Mouse (Mus musculus) liver, embryonic 12.5 days (tissue): ENCODE measurements around the gene Aco2. TPM values are rescaled to one million over a fixed set of nuclear protein-coding genes. Genes with fewer than 3 reads are reported as not detected.
A peak's percentile ranks its signal among the peaks of the same experiment; 100 is the strongest.

Source experiments
- ATAC-seq: fragments of 200-750 bp; cut with Nextera tagmentation; 2 replicates; pipeline ENCODE4 v1.8.0; 2017; ENCODE audit warnings: moderate number of reproducible peaks, mild to moderate bottlenecking, moderate library complexity
- H3K27ac ChIP-seq: fragments of 300-500 bp; sonication (generic); 2 replicates; pipeline ENCODE4 v1.5.1; 2016; ENCODE audit warnings: mild to moderate bottlenecking
- H3K27me3 ChIP-seq: fragments of 300-500 bp; sonication (generic); replicated peaks from 2 replicates; pipeline ENCODE4 v1.6.1; 2016; ENCODE audit warnings: mild to moderate bottlenecking, moderate library complexity
- H3K36me3 ChIP-seq: fragments of 300-500 bp; sonication (generic); 2 replicates; pipeline ENCODE4 v1.6.1; 2016; ENCODE audit warnings: mild to moderate bottlenecking, moderate library complexity
- H3K4me1 ChIP-seq: fragments of 300-500 bp; sonication (generic); 2 replicates; pipeline ENCODE4 v1.6.1; 2016
- H3K4me2 ChIP-seq: fragments of 300-500 bp; sonication (generic); 2 replicates; pipeline ENCODE4 v1.6.1; 2016; ENCODE audit warnings: mild to moderate bottlenecking, moderate library complexity
- H3K4me3 ChIP-seq: fragments of 300-500 bp; sonication (generic); 2 replicates; pipeline ENCODE4 v1.5.1; 2016; ENCODE audit warnings: mild to moderate bottlenecking, moderate library complexity
- H3K9ac ChIP-seq: fragments of 300-500 bp; sonication (generic); 2 replicates; pipeline ENCODE4 v1.6.1; 2016; ENCODE audit warnings: mild to moderate bottlenecking, moderate library complexity
- H3K9me3 ChIP-seq: fragments of 300-500 bp; sonication (generic); replicated peaks from 2 replicates; pipeline ENCODE4 v1.6.1; 2016; ENCODE audit warnings: mild to moderate bottlenecking, moderate library complexity
- WGBS: fragments of 180-500 bp; shearing (Covaris S2); methylation state at CpG from one replicate; pipeline ENCODE4 v1.1.7; 2016; ENCODE audit not compliant: insufficient replicate concordance; 5-methylcytosine and 5-hydroxymethylcytosine counted together
- polyA plus RNA-seq: library from polyadenylated mRNA; unstranded; fragments of >200 nt; fragmentation: Nextera tagmentation; extraction: Ambion mirVana; gene quantifications from 2 replicates; pipeline ENCODE4 v1.2.1, GENCODE M21; 2016

Aco2 gene
- 131 and 132 TPM in 2 replicates for polyA plus RNA-seq

DNA sequence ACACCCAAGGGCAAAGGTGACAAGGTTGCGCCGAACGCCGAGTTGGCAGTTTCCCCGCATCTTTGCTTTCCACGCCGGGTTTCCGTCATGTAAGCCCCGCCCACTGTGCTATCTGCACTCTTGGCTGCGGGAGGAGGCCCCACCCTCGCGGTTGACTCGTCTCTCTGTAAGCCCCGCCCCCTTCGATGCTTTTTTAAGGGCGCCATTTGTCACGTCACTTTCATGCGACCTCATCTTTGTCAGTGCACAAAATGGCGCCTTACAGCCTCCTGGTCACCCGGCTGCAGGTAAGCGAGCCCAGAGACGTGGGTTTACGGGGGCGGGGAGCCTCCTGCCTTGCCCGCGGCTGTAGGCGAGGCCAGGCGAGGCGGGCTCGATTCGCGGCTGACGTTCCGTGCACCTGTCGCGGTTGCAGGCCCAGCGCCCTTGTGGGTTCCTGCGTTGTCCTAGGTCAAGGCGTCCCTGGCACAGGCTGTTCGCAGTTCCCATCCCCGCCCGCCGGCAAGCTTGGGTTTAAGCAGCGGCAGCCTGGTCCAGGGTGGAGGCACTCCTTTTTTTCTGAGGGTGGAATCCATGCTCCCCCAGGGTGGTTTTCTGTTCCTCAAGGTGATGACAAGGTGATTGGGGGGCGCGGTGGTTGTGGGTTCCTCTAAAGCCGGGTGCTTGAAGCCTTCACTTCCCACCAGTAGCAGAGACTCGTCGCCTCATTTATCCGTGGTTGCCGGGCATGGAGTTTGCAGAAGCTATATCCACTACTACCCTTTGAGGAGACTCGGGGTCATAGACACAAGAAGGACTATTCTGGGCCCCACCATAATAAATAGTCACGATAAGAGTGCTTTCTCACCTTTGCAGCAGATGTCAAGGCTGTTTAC is at the start of gene Aco2:
Gene Aco2 (plus strand): TSS at position 48 of the 875 bp plus-strand sequence.
- no peaks in the 10 kb centered on the region for H3K9me3 ChIP-seq
- WGBS: under 1% methylated on average over 53 of the region's 53 CpGs
- peaks cover 38% of the 10 kb centered on the region for H3K36me3 ChIP-seq
- H3K4me2 ChIP-seq: peak within 1 kb of the TSS; percentile 88
- peaks cover 49% of the 10 kb centered on the region for H3K4me1 ChIP-seq
- peak; percentile 81 for ATAC-seq
- H3K4me3 ChIP-seq: peak within 1 kb of the TSS; percentile 93
- H3K9ac ChIP-seq: peak within 1 kb of the TSS; percentile 85
- H3K27me3 ChIP-seq: no peaks in the 10 kb centered on the region
- H3K27ac ChIP-seq: peak within 1 kb of the TSS; percentile 96

DNA sequence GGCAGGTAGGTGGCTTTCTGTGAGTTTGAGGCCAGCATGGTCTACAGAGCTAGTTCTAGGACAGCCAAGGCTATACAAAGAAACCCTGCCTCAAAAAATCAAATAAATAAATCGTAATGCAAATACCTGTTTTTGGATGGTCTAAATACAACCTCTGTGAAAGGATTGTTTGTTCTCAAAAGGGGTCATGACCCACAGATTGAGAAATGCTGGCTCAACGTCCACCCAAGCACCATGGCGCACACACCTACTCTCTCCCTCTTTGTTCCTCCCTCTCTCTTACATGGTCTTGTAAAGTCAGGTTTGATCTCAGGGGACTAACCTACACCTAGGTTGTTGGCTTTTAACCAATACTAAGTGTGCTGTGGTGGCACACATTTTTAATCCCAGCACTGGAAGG is 49.5 kb upstream of the Aco2 start:
- no peak overlapping the region for H3K4me2 ChIP-seq
- no peak overlapping the region for H3K27ac ChIP-seq
- no peak overlapping the region for H3K4me3 ChIP-seq
- H3K4me1 ChIP-seq: no peaks in the 10 kb centered on the region
- no peaks in the 10 kb centered on the region for H3K9me3 ChIP-seq
- peaks cover 46% of the 10 kb centered on the region for H3K36me3 ChIP-seq
- no peaks in the 10 kb centered on the region for H3K27me3 ChIP-seq
- no peak overlapping the region for H3K9ac ChIP-seq
- 75% methylated on average over 3 of the region's 3 CpGs for WGBS
- 0 out of 2 replicates have a peak, but pooled peaks have one; percentile 42 for ATAC-seq

DNA sequence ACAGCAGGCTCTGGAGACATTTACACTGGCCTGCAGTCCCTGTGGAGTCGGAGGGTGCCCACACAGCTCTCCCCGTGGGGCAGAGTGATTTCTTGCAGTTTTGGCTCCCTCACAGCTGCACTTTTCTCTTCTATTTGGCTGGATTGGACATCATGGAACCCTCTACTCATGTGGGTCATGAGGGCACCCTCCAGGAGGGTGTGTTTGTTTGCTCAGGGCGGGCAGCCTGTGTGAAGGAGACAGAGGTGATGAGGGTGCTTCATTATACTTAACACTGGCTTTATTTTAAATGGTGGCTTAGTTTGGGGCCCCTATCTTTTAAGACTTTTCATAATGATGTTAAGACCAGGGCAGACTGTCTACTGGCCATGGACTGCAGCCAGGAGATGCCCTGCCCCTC is 47.3 kb upstream of the Aco2 start:
- H3K27me3 ChIP-seq: no peaks in the 10 kb centered on the region
- H3K4me3 ChIP-seq: no peak overlapping the region
- H3K9ac ChIP-seq: no peak overlapping the region
- H3K4me1 ChIP-seq: no peaks in the 10 kb centered on the region
- WGBS: 70% methylated on average over 3 of the region's 3 CpGs
- ATAC-seq: no peak
- H3K9me3 ChIP-seq: no peaks in the 10 kb centered on the region
- H3K4me2 ChIP-seq: no peak overlapping the region
- H3K27ac ChIP-seq: no peak overlapping the region
- H3K36me3 ChIP-seq: peaks cover 40% of the 10 kb centered on the region

DNA sequence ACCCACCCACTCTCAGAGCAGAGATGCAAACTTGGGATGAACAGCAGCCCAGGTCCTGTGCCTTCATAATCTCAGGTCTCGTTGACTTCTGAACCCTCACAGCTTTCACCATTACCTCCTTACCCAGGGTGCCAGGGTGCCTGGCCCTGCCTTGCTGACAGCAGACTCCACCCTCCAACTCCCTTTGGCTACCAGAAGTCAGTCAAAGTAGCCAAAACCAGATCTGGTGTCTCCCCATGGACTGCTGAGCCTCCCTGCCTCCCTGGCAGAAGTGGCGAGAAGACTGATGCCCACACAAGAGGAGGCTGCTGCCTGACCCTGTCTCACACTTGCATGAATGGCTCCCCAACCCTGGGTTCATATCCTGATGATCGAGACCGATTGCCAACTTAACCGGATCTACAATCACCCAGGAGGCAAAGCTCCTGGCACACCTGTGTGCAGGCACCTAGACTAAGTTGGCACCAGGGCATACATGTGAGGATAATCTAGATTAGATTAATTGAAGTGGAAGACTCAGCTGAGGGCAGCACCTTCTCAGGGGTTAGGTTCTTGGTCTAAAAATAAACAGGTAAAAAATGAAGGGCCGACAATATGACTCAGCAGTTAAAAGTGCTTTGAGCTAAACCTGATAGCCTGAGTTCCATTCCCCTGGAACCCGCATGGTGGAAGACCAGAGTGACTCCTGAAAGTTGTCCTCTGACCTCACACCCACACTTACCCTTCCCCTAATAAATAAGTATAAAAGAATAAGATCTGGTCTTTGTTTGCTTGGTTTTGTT is 43.5 kb upstream of the Aco2 start:
- WGBS: 70% methylated on average over 7 of the region's 7 CpGs

GRCm38 (mm10) chr15:81829208-81829580 is 42.9 kb upstream of the Aco2 start:
- no peak overlapping the region for H3K4me3 ChIP-seq
- no peak overlapping the region for H3K9ac ChIP-seq
- H3K27me3 ChIP-seq: peaks cover 9% of the 10 kb centered on the region
- no peak for ATAC-seq
- H3K9me3 ChIP-seq: no peaks in the 10 kb centered on the region
- WGBS: 49% methylated on average over 2 of the region's 2 CpGs
- H3K36me3 ChIP-seq: peaks cover 21% of the 10 kb centered on the region
- H3K27ac ChIP-seq: no peak overlapping the region
- H3K4me1 ChIP-seq: peaks cover 5% of the 10 kb centered on the region; the same call in 1 of the 2 replicates
- H3K4me2 ChIP-seq: no peak overlapping the region

More for the DNA sequence above, 43.5 kb upstream of the Aco2 start:
- ATAC-seq: no peak
- H3K4me1 ChIP-seq: peaks cover 5% of the 10 kb centered on the region; the same call in 1 of the 2 replicates
- no peak overlapping the region for H3K4me2 ChIP-seq
- no peaks in the 10 kb centered on the region for H3K9me3 ChIP-seq
- H3K27me3 ChIP-seq: peaks cover 3% of the 10 kb centered on the region; the same call in 1 of the 2 replicates
- no peak overlapping the region for H3K27ac ChIP-seq
- H3K9ac ChIP-seq: no peak overlapping the region
- H3K4me3 ChIP-seq: no peak overlapping the region
- H3K36me3 ChIP-seq: peaks cover 27% of the 10 kb centered on the region

- H3K27me3 ChIP-seq: peaks cover 21% of the 10 kb centered on the region
- peaks cover 7% of the 10 kb centered on the region for H3K4me1 ChIP-seq
- H3K36me3 ChIP-seq: peaks cover 10% of the 10 kb centered on the region
- no peak overlapping the region for H3K27ac ChIP-seq
- no peaks in the 10 kb centered on the region for H3K9me3 ChIP-seq
- no peak overlapping the region for H3K4me2 ChIP-seq
- no peak overlapping the region for H3K9ac ChIP-seq
- H3K4me3 ChIP-seq: no peak overlapping the region
- 75% methylated on average over 4 of the region's 4 CpGs for WGBS
- ATAC-seq: no peak
These were observed 41.6 kb upstream of the Aco2 start for GRCm38 (mm10) chr15:81830530-81830929.

GRCm38 (mm10) chr15:81831136-81831825 is 40.8 kb upstream of the Aco2 start:
- H3K27me3 ChIP-seq: peaks cover 29% of the 10 kb centered on the region
- peak overlapping the region; percentile 32 for H3K4me2 ChIP-seq
- no peak overlapping the region for H3K27ac ChIP-seq
- H3K9me3 ChIP-seq: no peaks in the 10 kb centered on the region
- H3K4me3 ChIP-seq: no peak overlapping the region
- WGBS: 14% methylated on average over 24 of the region's 24 CpGs
- H3K9ac ChIP-seq: no peak overlapping the region
- ATAC-seq: peak; percentile 89
- H3K4me1 ChIP-seq: peaks cover 14% of the 10 kb centered on the region
- peaks cover 2% of the 10 kb centered on the region; the same call in 1 of the 2 replicates for H3K36me3 ChIP-seq

- H3K27me3 ChIP-seq: peaks cover 38% of the 10 kb centered on the region
- WGBS: 60% methylated on average over 3 of the region's 3 CpGs
- no peak overlapping the region for H3K9ac ChIP-seq
- H3K4me1 ChIP-seq: peaks cover 19% of the 10 kb centered on the region
- no peak overlapping the region for H3K27ac ChIP-seq
- ATAC-seq: no peak
- no peaks in the 10 kb centered on the region for H3K36me3 ChIP-seq
- no peak overlapping the region for H3K4me2 ChIP-seq
- no peaks in the 10 kb centered on the region for H3K9me3 ChIP-seq
- no peak overlapping the region for H3K4me3 ChIP-seq
These were observed 39.9 kb upstream of the Aco2 start for GRCm38 (mm10) chr15:81832219-81832618.

- WGBS: 67% methylated on average over 4 of the region's 4 CpGs
- H3K36me3 ChIP-seq: no peaks in the 10 kb centered on the region
- H3K4me3 ChIP-seq: no peak overlapping the region
- H3K4me2 ChIP-seq: no peak overlapping the region
- no peaks in the 10 kb centered on the region for H3K9me3 ChIP-seq
- H3K27ac ChIP-seq: no peak overlapping the region
- peaks cover 20% of the 10 kb centered on the region for H3K4me1 ChIP-seq
- peaks cover 44% of the 10 kb centered on the region for H3K27me3 ChIP-seq
- ATAC-seq: no peak
- no peak overlapping the region for H3K9ac ChIP-seq
These were observed 38.6 kb upstream of the Aco2 start for GRCm38 (mm10) chr15:81833481-81833880.

GRCm38 (mm10) chr15:81834171-81834841 is 37.8 kb upstream of the Aco2 start:
- Histone ChIP-seq H3K9me3 (no peaks in the 10 kb centered on the region), H3K4me2 (no peak overlapping the region), H3K4me1 (peaks cover 26% of the 10 kb centered on the region), H3K36me3 (no peaks in the 10 kb centered on the region), H3K27ac (no peak overlapping the region), H3K9ac (no peak overlapping the region), H3K4me3 (no peak overlapping the region), H3K27me3 (peaks cover 44% of the 10 kb centered on the region)
- no peak for ATAC-seq
- WGBS: 69% methylated on average over 3 of the region's 3 CpGs
